Mouse (Mus musculus): ENCODE results near the gene Adcy5.

Gene Adcy5

GRCm38 (mm10) chr16:35255981-35256380, 101.3 kb downstream of the Adcy5 start:
- no peak for DNase-seq (ENCODE audit: low spot score in 2 of 2)

DNA sequence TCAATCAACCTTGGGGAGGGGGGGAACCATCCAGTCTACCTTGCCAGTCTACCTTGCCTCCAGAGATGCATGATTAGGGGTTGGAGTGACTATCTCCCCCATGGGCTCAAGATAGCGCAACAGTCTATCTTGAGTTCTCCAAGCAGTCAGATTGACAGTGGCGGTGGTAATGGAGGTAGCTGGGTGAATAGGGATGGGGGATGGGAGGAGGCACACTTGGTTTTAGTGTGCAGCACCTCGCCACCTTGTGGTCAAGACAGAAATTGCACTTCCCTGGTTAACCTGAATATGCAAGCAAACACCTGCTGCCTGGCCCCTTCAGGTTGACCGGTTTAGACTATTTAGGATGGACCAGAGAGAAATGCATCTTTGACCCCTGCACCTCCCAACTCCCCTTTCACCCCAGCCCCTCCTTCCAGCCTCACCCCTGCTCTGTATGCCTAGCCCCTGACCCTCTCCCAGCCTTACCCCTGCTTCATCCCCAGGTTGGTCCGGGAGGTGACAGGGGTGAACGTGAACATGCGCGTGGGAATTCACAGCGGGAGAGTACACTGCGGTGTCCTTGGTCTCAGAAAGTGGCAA, 115.8 kb downstream of the Adcy5 start:
- peak; percentile 56 to 75 for DNase-seq (ENCODE audit: low spot score in 2 of 2)

DNA sequence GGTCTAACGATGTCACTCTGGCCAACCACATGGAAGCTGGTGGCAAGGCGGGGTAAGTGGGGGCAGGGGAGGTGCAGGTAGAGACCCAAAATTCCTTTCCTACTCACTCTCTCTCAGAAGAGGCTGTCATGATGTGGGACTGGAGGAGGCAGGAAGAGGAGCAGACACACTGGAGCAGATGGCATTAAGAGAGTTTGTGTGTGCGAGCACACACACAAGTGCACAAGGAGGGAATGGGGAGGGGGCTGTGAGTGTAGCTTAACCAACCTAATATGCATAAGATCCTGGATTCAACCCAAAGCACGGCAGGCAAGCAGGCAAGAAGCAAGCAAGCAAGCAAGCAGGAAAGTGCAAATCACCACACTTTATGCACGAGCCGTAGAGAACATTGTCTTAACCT, 116.3 kb downstream of the Adcy5 start:
- DNase-seq (ENCODE audit: low spot score in 2 of 2): no peak

- no peak for DNase-seq (ENCODE audit: low spot score in 2 of 2)
Measured at GRCm38 (mm10) chr16:35271572-35271971, 116.9 kb downstream of the Adcy5 start.

GRCm38 (mm10) chr16:35272417-35272816, 117.7 kb downstream of the Adcy5 start:
- no peak for DNase-seq (ENCODE audit: low spot score in 2 of 2)

DNA sequence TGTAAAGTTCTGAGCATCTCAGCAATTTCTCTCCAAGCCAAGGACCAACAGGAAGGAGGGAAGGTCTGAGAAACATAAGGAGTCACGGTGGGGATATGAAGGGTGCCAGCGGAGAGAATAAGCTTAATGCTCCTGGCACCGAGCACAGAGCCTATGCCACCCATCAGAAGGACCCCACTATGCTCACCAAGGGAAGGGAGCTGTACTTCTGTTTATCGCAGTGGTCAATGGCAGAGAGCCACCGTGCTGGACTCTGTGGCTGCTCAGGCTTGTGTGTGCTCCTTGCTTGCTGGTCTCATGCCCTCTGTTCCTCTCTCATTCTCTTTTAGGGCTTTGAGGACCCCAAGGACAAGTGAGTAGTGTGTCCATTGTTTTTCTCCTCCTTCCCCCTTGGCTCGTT, 123.5 kb downstream of the Adcy5 start:
- DNase-seq (ENCODE audit: low spot score in 2 of 2): no peak

DNA sequence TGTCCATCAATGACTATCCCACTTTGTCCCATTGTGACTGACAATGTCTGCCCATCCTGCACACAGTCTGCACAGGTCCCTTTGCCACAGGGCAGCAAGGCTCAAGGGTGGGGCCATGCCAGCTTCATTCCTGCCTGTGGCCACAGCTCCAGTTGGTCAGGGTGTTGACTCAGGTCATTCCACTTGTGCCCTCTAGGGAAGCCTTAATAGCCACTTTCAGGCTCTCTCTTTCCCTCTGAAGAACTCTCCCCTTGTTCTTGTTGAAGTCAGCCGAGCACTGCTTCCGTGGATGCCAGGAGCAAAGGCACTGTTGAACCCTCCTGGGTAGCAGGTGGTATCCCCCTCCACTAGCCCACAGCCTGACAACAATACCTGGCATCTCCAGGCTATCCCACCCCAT, 127.8 kb downstream of the Adcy5 start:
- DNase-seq (ENCODE audit: low spot score in 2 of 2): no peak

DNA sequence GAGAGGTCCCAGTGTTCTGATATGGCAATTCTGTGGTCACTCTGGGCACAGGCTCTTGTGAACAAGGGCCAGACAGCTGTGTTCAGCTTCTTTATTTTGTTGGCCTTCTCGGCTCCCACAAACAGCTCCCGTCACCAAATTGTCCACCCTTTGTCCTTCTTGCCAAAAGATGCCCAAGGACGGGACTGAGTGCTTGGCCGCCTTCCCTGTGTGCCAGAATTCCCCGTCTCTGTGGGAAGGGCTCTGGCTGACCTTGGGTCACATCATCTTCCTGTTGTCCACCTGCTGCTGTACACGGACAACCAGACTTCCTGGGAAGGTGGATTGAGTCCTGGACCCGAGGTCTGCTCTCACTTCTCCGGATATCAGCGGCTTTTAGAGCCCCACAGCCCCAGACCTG, 131.1 kb downstream of the Adcy5 start:
- DNase-seq (ENCODE audit: low spot score in 2 of 2): no peak

DNA sequence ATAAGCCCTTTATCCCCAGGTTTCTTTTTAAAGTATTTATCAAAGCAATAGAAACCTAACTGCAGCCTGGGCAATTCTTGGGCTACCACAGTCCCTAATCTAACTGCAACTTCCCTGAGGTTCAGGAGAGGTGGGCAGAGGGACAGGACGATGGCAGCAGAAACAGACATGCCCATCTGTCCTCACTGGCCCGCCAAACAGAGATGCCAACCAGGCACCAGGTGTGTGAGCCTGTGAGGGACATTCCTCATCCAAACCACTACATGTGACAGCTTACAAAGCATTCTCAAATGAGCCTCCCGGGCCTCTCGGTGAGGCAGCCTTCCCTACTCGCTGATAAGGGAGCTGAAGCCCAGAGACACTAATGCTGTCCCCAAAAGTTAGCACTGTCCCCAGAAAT, 132.6 kb downstream of the Adcy5 start:
- DNase-seq (ENCODE audit: low spot score in 2 of 2): no peak

- peak in 1 of 2 experiments; percentile 30 for DNase-seq (ENCODE audit: low spot score in 2 of 2)
Measured at GRCm38 (mm10) chr16:35297786-35298185, 143.1 kb downstream of the Adcy5 start.

GRCm38 (mm10) chr16:35300156-35300555, 145.5 kb downstream of the Adcy5 start:
- DNase-seq (ENCODE audit: low spot score in 2 of 2): no peak

- no peak for DNase-seq (ENCODE audit: low spot score in 2 of 2)
Measured at GRCm38 (mm10) chr16:35302441-35303280, 148.0 kb downstream of the Adcy5 start.

- DNase-seq (ENCODE audit: low spot score in 2 of 2): no peak
Measured at GRCm38 (mm10) chr16:35303721-35304120, 149.0 kb downstream of the Adcy5 start.

DNA sequence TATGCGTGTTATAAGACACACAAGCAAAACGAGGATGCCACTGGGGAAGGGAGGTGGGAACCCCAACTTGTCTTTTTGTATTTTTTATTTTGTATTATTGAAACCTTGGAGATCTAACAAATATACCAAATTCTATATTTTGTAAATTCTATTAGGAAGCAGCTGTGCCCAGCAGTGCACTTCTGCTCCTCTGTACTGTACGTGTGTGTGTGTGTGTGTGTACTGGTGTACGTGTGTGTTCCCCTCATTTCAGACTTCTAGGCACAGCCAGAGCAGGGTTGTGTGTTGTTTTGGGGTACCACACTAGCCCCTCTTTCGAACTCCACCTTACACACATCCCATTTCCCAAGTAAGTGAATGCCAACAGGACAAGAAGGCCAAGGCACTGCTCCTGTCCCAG, 149.7 kb downstream of the Adcy5 start:
- no peak for DNase-seq (ENCODE audit: low spot score in 2 of 2)

- no peak for DNase-seq (ENCODE audit: low spot score in 2 of 2)
Measured at GRCm38 (mm10) chr16:35305226-35305625, 150.5 kb downstream of the Adcy5 start.

GRCm38 (mm10) chr16:35306631-35307030, 152.0 kb downstream of the Adcy5 start:
- DNase-seq (ENCODE audit: low spot score in 2 of 2): no peak

GRCm38 (mm10) chr16:35307331-35307730, 152.7 kb downstream of the Adcy5 start:
- DNase-seq (ENCODE audit: low spot score in 2 of 2): no peak

DNA sequence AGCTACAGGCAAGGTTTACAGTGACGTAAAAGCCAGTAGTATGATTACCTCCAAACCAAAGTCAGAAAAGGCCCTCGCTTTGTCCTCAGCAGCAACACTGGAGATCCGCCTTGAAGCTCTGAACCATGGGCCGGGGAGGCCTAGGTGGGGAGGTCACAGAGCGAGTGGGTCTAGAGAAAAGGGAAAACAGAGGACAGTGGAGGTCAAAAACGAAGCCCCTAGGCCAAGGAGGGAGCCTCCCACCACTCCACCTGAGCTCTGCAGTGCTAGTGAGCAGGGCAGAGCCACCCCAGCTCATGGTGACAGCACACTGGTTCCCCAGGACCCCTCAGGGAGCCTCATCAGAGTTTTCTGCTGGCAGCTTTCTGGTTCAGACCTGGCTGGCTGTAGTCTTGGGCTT, 153.3 kb downstream of the Adcy5 start:
- DNase-seq (ENCODE audit: low spot score in 2 of 2): no peak

- no peak for DNase-seq (ENCODE audit: low spot score in 2 of 2)
Measured at GRCm38 (mm10) chr16:35308486-35309143, 153.9 kb downstream of the Adcy5 start.

DNA sequence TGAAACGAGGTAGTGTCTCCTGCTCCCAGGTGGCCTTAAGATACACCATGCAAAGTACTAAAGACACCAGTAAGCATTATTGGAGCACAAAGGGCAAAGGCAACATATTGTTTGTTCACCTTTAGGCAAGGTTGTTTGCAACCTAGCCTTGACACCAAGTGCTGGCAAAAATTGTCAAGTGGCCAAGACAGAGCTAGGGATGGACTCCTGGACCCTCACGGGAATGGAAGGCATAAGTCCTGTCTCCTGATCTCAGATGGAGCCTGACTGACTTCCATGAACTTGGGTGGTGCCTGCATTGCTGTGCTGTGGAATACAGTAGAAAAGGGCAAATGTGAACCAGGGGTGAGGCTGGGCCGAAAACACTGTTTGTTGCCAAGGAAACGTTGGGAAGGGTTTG, 155.0 kb downstream of the Adcy5 start:
- no peak for DNase-seq (ENCODE audit: low spot score in 2 of 2)

GRCm38 (mm10) chr16:35310551-35311110, 156.0 kb downstream of the Adcy5 start:
- DNase-seq (ENCODE audit: low spot score in 2 of 2): no peak

GRCm38 (mm10) chr16:35311586-35311985, 156.9 kb downstream of the Adcy5 start:
- DNase-seq (ENCODE audit: low spot score in 2 of 2): no peak

DNA sequence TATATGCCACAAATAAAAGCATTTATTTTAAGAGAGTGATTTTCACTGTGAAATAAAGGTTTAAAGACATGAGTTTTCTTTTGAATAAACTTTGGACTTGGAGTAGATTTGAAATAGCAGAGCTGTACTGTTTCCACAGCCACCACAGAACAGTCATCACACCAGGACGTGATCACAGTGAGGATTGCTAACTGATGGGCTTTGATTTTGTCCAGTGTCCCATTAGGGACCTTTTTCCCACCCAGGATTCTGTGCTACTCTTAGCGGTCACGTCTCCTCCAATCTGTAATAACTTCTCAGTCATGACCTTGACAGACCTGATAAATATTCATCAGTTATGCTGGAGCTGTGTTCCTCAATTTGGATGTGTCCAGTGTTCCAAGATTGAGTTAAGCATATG, 160.8 kb downstream of the Adcy5 start:
- no peak for DNase-seq (ENCODE audit: low spot score in 2 of 2)
